Mouse (Mus musculus): ENCODE data around the gene Otulinl.

DNA sequence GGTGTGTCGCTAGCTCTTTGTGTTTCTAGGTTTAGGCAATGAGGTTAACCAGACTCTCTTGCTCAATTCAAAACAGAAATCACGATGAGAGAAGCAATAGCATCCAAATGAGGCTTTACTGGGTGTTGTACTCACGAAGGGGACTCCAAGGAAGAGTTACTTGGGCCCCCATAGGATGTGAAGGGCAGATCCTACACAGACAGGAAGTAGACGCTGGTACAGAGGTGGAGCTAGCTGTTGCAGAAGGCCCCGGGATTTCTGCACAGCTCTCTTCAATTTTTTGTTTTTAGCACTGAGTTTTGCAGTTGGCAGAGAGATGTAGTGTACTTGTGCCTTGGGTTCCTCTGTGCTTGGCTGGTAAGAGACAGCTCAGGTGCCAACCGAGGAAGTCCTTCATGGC is 44.8 kb upstream of the Otulinl start:
- TF ChIP-seq PAX5 (IDR thresholded peaks at IDR 0.05; ENCODE audit: low read length): no peak
- no peak for TF ChIP-seq TBP (conservative IDR thresholded peaks at IDR 0.05; ENCODE audit: low read depth, low read length)
- TF ChIP-seq MAX (IDR thresholded peaks at IDR 0.05; ENCODE audit: low read length): no peak
